Mouse (Mus musculus): ENCODE measurements around the gene Eif4a2.
A peak's percentile ranks its signal among the peaks of the same experiment; 100 is the strongest.

Gene Eif4a2

GRCm38 (mm10) chr16:23135421-23136149 lies 28.3 kb downstream of the Eif4a2 start:
- peak in 1 of 2 experiments; percentile 75 for DNase-seq (ENCODE audit: inconsistent age in 2 of 2, low spot score in 1 of 2)

GRCm38 (mm10) chr16:23136406-23136970 lies 29.2 kb downstream of the Eif4a2 start:
- DNase-seq (ENCODE audit: inconsistent age in 2 of 2, low spot score in 1 of 2), result no peak

GRCm38 (mm10) chr16:23140911-23141310 lies 33.7 kb downstream of the Eif4a2 start:
- DNase-seq (ENCODE audit: inconsistent age in 2 of 2, low spot score in 1 of 2), result no peak

GRCm38 (mm10) chr16:23144326-23144725 lies 37.1 kb downstream of the Eif4a2 start:
- DNase-seq (ENCODE audit: inconsistent age in 2 of 2, low spot score in 1 of 2), result peak in 1 of 2 experiments; percentile 41

- no peak for DNase-seq (ENCODE audit: inconsistent age in 2 of 2, low spot score in 1 of 2)
These were observed 38.0 kb downstream of the Eif4a2 start for GRCm38 (mm10) chr16:23145211-23145610.

GRCm38 (mm10) chr16:23146280-23146679 lies 39.0 kb downstream of the Eif4a2 start, which contains the start of gene Adipoq:
Adipoq (plus strand) TSS chr16:23146536.
- DNase-seq (ENCODE audit: inconsistent age in 2 of 2, low spot score in 1 of 2), result peak in 1 of 2 experiments; percentile 46

GRCm38 (mm10) chr16:23148936-23149335 lies 41.7 kb downstream of the Eif4a2 start:
- no peak for DNase-seq (ENCODE audit: inconsistent age in 2 of 2, low spot score in 1 of 2)

GRCm38 (mm10) chr16:23149396-23149795 lies 42.2 kb downstream of the Eif4a2 start:
- no peak for DNase-seq (ENCODE audit: inconsistent age in 2 of 2, low spot score in 1 of 2)

- peak; percentile 57 to 87 for DNase-seq (ENCODE audit: inconsistent age in 2 of 2, low spot score in 1 of 2)
These were observed 44.2 kb downstream of the Eif4a2 start for GRCm38 (mm10) chr16:23151423-23151822.

GRCm38 (mm10) chr16:23154261-23154660 lies 47.0 kb downstream of the Eif4a2 start:
- no peak for DNase-seq (ENCODE audit: inconsistent age in 2 of 2, low spot score in 1 of 2)

GRCm38 (mm10) chr16:23157013-23157412 lies 49.8 kb downstream of the Eif4a2 start:
- DNase-seq (ENCODE audit: inconsistent age in 2 of 2, low spot score in 1 of 2), result no peak

- DNase-seq (ENCODE audit: inconsistent age in 2 of 2, low spot score in 1 of 2), result no peak
These were observed 51.0 kb downstream of the Eif4a2 start for GRCm38 (mm10) chr16:23158292-23158691.

GRCm38 (mm10) chr16:23158957-23159356 lies 51.7 kb downstream of the Eif4a2 start:
- peak; percentile 42 to 69 for DNase-seq (ENCODE audit: inconsistent age in 2 of 2, low spot score in 1 of 2)

- DNase-seq (ENCODE audit: inconsistent age in 2 of 2, low spot score in 1 of 2), result peak in 1 of 2 experiments; percentile 78
These were observed 52.5 kb downstream of the Eif4a2 start for GRCm38 (mm10) chr16:23159749-23160148.

- DNase-seq (ENCODE audit: inconsistent age in 2 of 2, low spot score in 1 of 2), result no peak
These were observed 54.9 kb downstream of the Eif4a2 start for GRCm38 (mm10) chr16:23162116-23162515.

Data from adrenal gland, adult (tissue).